Mouse (Mus musculus) megakaryocyte-erythroid progenitor cell, adult 5-6 weeks (primary cell): ENCODE measurements around the gene Diaph3. TPM values are rescaled to one million over a fixed set of nuclear protein-coding genes. Genes with fewer than 3 reads are reported as not detected.
A peak's percentile ranks its signal among the peaks of the same experiment; 100 is the strongest.
"Not testable (repeated sequence)": the region's sequence is repeated elsewhere in the genome, so short reads cannot be mapped to it uniquely, and the experiment has no call there.

Experiments used
- ATAC-seq: replicated peaks from 2 replicates; pipeline ENCODE4 v1.8.0; 2016; ENCODE audit warnings: mild to moderate bottlenecking, inconsistent platforms; ENCODE audit not compliant: severe bottlenecking, poor library complexity, low FRiP score, low TSS enrichment
- total RNA-seq, 2 experiments: library from RNA; stranded (forward) in 1 of 2; stranded (reverse) in 1 of 2; fragments of 200-1000, 215-1000 nt in 1 of 2; fragments of >200 nt in 1 of 2; fragmentation: Nextera tagmentation in 1 of 2; gene quantifications; 2 replicates each; pipeline ENCODE4 v1.2.3; 2014 to 2017

Gene Diaph3
- total RNA-seq, 2 experiments from 2014 or later: 42.0 TPM

GRCm38 (mm10) chr14:87088456-87088855 lies 52.6 kb downstream of the Diaph3 start:
- no peak for ATAC-seq

DNA sequence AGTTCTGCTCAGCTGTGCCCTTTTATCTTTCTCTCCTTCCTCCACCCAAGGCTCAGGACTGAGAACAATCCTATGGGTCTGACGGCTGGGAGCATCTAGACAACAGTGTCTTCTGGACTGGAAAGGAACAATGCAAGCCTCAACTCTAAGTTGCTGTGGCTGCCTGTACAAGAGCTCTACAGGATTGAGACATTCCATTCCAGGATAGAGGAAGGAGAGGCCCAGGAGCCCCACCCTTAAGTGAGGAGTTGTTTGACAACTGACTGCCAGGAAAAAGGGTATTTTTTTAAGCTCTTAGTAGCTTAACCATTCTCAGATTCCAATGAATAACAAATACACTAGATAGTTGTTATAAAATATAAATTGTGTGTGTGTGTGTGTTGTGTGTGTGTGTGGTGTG lies 53.0 kb downstream of the Diaph3 start:
- no peak for ATAC-seq

DNA sequence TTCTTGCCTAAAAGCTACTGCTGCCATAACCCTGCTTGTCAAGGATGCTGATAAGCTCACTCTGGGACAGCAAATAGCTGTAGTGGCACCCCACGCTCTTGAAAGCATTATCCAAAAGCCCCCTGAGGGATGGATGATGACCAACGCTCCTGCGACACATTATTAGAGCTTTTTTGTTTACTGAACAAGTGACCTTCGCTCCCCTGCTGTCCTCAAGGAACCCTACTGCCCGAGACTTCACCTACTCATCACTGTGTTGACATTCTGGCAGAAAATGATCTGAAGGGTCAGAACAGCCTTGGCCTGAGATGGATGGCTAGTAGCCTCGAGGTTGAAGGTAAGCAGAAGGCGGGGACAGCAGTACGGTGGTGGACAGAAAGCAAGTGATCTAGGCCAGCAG lies 56.1 kb downstream of the Diaph3 start:
- not testable (repeated sequence) for ATAC-seq

DNA sequence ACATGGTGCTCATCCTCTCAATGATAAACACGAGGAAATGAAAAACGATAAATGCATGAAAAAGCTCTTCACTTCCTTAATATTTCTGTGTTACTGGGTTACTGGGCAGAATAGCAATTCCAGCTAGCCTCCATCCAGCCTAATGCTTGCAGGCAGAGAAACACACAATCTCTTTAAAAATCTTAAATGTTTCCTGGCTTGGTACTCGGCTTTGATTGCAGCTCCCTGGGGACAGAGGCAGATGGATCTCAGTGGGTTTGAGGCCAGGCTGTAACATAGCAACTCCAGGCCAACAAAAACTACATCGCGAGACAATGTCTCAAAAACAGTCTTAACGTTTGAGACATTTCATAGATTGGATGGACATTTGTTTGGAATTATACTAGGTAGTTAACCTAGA lies 57.1 kb downstream of the Diaph3 start:
- 0 out of 2 replicates have a peak, but pooled peaks have one; percentile 10 for ATAC-seq

GRCm38 (mm10) chr14:87079725-87080124 lies 61.3 kb downstream of the Diaph3 start:
- no peak for ATAC-seq

- no peak for ATAC-seq
Observed at GRCm38 (mm10) chr14:87075021-87075531, 66.0 kb downstream of the Diaph3 start.

- no peak for ATAC-seq
Observed at GRCm38 (mm10) chr14:87064281-87064680, 76.8 kb downstream of the Diaph3 start.

DNA sequence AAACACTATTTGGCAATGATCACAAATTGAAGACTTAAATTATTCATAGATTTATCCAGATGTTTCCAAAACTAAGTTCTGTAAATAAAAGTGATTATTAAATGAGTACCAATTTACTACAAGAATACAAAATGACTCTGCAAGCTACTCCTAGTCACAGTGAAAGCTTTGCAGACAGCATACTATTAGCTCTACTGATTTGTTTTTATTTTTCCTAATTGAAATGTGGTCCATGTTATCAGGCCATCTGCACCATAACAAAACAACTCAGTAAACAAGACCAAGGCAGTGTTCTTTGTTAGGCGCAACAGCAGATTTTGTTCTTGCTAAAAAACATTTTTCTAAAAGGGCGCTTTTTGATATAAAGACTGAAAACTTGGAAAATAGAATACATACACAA lies 84.9 kb downstream of the Diaph3 start:
- ATAC-seq: no peak

GRCm38 (mm10) chr14:87051187-87051586 lies 89.8 kb downstream of the Diaph3 start:
- ATAC-seq: no peak

DNA sequence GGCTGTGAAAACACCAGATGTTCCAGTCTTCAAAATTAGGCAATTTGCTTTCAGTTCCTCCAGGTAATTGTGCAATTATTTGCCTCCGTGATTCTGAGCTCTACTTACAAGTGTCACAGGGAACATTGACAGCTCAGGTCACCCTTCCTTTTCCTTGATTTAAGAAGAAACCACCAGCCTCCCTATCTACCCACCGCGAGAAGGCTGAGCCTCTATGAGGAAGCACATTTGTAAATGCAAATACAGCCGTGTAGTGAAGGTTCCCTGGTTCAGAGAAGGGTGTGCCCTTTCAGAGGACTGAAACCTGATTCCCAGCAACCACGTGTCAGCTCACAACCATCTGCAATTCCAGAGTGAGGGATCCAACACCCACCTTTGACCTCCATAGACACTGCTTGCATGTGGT lies 96.6 kb downstream of the Diaph3 start:
- ATAC-seq: peak; percentile 37

- ATAC-seq: no peak
Observed at GRCm38 (mm10) chr14:87020240-87020639, 120.8 kb downstream of the Diaph3 start.

GRCm38 (mm10) chr14:87019687-87020086 lies 121.3 kb downstream of the Diaph3 start:
- ATAC-seq: no peak

DNA sequence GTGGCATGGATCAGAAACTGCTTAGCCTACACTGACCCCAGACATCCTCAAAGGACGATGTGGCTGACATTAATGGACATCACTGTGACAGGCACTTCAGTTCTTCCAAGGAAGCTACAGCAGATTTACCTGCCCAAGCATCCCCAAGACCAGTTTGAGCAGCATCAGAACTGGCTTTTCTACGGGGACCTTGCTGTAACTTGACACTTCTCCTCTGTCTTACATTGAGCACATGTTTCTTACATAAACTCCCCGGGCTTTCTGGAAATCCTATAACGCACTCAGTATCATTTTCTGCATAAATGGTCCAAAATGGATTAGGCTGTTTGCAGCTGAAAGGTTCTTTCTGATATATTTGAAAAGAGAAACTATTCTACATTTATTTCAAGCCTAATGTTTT lies 143.7 kb downstream of the Diaph3 start:
- ATAC-seq: no peak

DNA sequence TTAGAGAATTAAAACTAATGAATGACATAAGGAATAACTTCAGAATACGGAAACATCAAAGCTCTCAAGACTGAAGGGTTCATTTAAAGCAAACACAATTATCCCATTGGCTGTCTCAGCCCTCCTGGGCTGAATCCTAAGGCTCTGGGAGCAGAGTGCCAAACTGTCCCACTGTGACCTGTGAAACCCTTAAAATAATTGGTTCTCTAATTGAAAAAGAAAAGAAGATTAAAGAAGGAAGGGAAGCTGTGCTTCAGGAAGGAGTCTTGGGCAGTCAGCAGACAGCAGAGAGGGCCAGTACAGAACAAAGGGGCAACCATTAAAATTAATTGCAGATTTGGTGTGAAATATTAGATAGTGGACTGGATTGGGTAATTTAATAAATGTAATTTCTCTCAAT lies 189.9 kb downstream of the Diaph3 start:
- no peak for ATAC-seq

GRCm38 (mm10) chr14:86937953-86938352 lies 203.1 kb downstream of the Diaph3 start:
- no peak for ATAC-seq

GRCm38 (mm10) chr14:86936424-86936823 lies 204.6 kb downstream of the Diaph3 start:
- ATAC-seq: no peak

DNA sequence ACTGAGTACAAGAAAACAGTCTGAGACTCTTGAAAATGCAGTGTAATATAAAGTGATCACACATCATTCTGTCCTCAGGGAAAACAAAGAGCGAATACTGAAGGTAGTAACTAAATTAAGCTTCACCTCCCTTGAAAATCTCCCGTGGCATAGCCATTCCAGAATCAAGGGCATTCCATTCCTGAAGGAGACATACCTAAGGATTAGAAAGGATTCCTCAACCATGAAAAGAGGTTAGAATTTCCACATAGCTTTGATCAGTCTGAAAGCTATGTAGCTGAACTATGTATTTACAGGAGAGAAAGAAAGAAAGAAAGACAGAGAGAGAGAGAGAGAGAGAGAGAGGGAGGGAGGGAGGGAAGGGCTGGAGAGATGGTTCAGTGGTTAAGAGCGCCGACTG lies 210.3 kb downstream of the Diaph3 start:
- ATAC-seq: no peak

DNA sequence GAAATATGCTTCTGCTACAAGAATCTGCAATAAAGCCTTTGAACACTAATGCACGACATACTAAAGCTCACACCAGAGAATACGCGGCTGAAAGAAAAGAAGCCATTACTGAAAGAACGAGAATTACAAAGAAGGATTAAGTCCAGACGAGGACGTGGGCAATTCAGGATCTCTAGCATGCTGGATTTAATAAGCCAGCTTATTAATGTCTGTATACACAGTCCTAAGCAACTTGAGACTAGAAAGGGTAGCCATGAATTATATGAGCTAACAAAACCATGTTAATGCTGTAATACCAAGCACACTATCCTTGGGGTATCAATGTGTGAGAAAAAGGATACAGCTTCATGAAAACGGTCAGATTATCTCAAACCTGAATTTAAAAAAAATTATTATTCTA lies 214.2 kb downstream of the Diaph3 start:
- no peak for ATAC-seq

DNA sequence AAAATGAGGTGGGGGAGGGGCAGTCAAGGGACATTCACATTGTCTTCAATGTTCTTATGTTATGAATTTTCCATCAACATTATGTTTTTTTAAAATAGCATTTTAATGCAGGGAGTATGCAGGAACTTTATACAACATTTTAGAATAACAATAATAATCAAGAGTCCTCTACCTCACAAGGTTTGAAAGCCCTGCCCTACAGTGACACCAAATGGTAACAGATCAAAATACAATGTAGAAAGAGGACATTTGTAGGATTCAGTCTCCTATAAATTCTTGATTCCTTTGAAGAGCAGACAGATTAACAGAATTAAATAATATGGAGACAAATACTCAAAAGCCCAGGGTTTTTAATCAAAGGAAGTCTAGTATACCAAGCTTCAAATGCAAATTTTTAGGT lies 242.1 kb downstream of the Diaph3 start:
- ATAC-seq: no peak

DNA sequence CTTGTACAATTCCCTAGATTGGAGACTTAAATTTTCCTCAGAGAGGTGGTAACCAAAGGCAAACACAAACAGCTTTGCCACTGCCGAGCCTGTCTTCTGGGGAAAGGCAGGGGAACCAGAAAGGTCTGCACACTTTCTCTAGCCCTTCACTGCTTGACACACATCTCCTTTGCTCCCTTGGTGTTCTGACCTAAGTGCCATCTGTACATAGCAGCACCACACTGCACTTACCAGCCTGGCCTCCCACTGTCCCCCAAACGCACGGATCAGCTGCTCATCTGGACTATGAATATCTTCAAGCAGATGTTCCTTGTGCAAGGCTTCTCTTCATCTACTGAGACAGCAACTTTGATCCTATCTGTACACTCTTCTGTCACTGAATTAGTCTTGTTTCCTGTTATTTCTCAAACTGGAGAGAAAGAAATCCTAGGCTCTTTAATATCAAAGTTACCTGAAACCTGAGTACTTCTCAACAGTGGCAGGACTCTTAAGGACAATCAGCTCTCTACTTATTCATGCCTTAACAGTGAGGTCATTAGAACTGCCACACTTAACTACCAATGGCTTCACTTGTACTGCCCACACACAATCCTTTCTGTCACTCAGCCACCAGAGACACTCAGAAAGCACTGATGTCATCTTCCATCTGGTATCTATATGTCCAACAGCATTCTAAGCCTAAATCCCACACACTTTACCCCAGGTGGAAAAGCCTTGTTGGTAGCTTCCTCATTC lies 251.8 kb downstream of the Diaph3 start:
- no peak for ATAC-seq

DNA sequence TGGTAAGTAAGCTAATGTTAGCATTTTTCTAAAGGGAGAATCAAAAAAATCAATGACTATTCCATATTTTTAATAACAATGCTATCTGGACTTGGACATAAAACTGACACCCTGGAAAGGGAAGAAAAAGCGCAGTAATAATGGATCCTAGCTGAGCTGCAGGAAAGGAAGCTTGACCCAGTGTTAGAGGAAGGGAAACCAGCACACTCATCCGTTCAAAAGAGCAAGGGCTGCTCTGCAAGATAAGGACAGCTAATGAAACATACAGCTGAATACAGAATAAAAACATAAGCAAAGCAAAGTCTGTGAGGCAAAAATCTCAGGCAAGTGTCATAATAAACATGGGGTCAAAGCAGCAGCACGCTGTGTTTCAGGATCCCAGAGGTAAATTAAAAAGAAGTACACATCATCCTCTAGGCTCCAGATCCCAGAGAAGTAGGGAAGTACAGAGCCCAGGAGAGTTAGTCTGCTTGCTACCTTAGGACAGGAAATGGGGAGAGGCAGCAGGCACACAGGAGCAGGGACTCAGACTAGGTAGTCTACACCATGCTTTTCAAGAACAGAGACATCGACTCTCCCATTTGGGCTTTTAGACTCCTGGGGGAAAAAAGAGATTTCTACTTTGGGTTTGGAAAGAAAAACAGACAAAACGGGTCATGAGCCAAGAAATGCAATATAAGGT lies 255.5 kb downstream of the Diaph3 start:
- ATAC-seq: no peak
